Mouse (Mus musculus): Measurements from ENCODE around the gene Lrba. TPM values are rescaled to one million over a fixed set of nuclear protein-coding genes. Genes with fewer than 3 reads are reported as not detected.

Lrba gene
- polyA plus RNA-seq, 1 experiment from 2014 or later = 7.3 TPM

DNA sequence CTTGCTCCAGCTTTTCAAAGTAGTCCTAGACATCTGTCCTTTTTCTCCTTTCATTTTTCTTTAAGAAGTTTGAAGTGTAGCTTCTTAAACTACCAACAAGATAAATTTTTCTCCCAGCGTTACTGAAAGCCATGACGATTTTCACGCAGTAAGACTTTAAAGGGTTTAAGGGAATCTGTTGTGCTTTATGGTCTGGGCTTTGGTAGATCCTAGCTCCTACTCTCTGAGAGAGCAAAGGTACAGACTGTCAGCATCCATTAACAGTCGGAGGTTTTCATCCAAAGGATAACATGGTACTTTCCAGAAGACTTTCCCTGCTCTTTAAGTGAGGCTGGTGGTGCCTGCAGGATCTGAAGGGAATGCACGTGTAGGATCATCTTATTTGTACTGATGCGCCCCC is 544.5 kb downstream of the Lrba start:
- Histone ChIP-seq H3K27me3 (no peaks in the 10 kb centered on the region), H3K4me2 (replicated peaks) (peak overlapping the region; percentile 27; the same call in 1 of the 2 replicates), H3K27ac (peak overlapping the region; percentile 65), H3K9ac (no peak overlapping the region), H3K4me1 (peaks cover 21% of the 10 kb centered on the region), H3K9me3 (no peaks in the 10 kb centered on the region), H3K4me3 (no peak overlapping the region), H3K36me3 (no peaks in the 10 kb centered on the region)
- 45% methylated on average over 6 of the region's 6 CpGs for WGBS
- no peak for ATAC-seq (ENCODE audit: insufficient number of reproducible peaks, insufficient read depth, low FRiP score, low TSS enrichment)

DNA sequence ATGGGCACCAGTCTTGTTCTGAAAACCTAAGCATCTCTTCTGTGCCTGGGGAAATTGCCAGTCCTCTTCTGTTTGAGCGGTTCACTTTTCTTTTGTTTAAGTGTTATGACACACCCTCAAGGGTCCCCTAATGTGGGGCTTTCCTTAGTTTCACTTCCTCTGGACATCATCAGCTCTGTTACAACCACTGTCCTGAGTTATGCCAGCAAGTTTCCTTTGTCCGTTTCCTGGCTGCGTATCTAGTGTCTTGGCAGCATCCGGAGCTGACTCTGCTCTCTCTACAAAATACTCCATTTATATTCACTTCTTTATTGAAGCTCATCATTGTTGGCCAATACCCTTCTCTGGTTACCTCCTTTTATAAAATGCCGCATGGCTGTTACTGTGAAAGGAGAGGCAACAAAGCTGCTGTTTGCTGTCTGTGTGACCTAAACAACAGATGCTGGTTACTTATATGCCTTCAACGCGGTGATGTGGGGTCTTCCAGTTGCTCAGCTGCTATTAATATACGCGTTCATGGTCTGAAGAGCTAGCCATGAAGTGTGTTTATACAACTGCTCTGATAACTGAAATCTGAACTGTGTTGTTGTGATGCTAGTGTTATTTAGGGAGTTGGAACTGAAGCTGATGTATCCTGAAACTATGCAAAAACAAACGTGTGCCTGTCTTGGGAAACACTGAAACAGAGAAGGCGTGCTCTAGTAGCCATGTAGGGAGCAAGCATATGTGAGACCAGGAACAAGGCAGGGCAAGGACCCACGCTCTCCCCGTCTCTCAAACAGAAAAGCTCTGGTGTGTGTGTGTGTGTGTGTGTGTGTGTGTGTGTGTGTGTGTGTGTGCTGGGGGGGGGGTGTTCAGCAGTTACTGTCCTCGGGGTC is 550.3 kb downstream of the Lrba start:
- Histone ChIP-seq H3K4me1 (peaks cover 21% of the 10 kb centered on the region), H3K4me3 (no peak overlapping the region), H3K9me3 (no peaks in the 10 kb centered on the region), H3K4me2 (replicated peaks) (no peak overlapping the region), H3K27me3 (no peaks in the 10 kb centered on the region), H3K27ac (peak overlapping the region; percentile 61), H3K9ac (no peak overlapping the region), H3K36me3 (no peaks in the 10 kb centered on the region)
- WGBS = 56% methylated on average over 14 of the region's 14 CpGs
- no peak for ATAC-seq (ENCODE audit: insufficient number of reproducible peaks, insufficient read depth, low FRiP score, low TSS enrichment)

DNA sequence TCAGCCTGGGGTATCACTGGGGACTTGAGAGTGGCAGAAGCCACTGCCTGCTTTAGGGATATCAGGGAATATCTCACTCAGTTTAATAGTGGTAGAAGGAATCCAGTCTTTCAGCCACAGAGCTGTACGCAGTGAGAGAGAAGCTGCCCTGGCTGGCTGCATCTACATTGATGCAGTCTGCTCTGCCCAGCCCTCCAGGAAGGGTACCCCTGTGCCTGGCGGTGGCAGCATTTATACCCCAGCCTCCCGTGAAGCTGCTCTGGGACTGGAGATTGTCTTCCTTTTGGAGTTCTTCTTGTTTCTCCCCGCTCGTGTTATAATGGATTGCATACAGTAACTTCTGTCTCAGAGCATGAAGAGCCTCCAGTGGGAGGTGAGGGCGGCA is 551.0 kb downstream of the Lrba start:
- H3K9me3 ChIP-seq = no peaks in the 10 kb centered on the region
- H3K4me3 ChIP-seq = no peak overlapping the region
- H3K4me1 ChIP-seq = peaks cover 16% of the 10 kb centered on the region; the same call in 1 of the 2 replicates
- no peaks in the 10 kb centered on the region for H3K27me3 ChIP-seq
- no peaks in the 10 kb centered on the region for H3K36me3 ChIP-seq
- peak overlapping the region; percentile 61 for H3K27ac ChIP-seq
- 86% methylated on average over 6 of the region's 6 CpGs for WGBS
- ATAC-seq (ENCODE audit: insufficient number of reproducible peaks, insufficient read depth, low FRiP score, low TSS enrichment) = no peak
- no peak overlapping the region for H3K9ac ChIP-seq
- no peak overlapping the region for H3K4me2 ChIP-seq (replicated peaks)

GRCm38 (mm10) chr3:86779704-86780103 is 555.2 kb downstream of the Lrba start:
- peaks cover under 1% of the 10 kb centered on the region; the same call in 1 of the 2 replicates for H3K36me3 ChIP-seq
- ATAC-seq (ENCODE audit: insufficient number of reproducible peaks, insufficient read depth, low FRiP score, low TSS enrichment) = 0 out of 2 replicates have a peak, but pooled peaks have one; percentile 13

GRCm38 (mm10) chr3:86784051-86784450 is 559.6 kb downstream of the Lrba start:
- Histone ChIP-seq H3K4me3 (no peak overlapping the region), H3K9ac (no peak overlapping the region), H3K36me3 (peaks cover 4% of the 10 kb centered on the region), H3K27me3 (no peaks in the 10 kb centered on the region), H3K27ac (no peak overlapping the region), H3K4me1 (0 out of 2 replicates have a peak, but pooled peaks cover 10% of the 10 kb centered on the region), H3K9me3 (no peaks in the 10 kb centered on the region), H3K4me2 (replicated peaks) (no peak overlapping the region)
- WGBS = 81% methylated on average over 3 of the region's 3 CpGs
- no peak for ATAC-seq (ENCODE audit: insufficient number of reproducible peaks, insufficient read depth, low FRiP score, low TSS enrichment)

More at GRCm38 (mm10) chr3:86779704-86780103, 555.2 kb downstream of the Lrba start:
- WGBS = 84% methylated on average over 4 of the region's 4 CpGs
- no peaks in the 10 kb centered on the region for H3K27me3 ChIP-seq
- no peak overlapping the region for H3K4me3 ChIP-seq
- no peak overlapping the region for H3K27ac ChIP-seq
- no peaks in the 10 kb centered on the region for H3K9me3 ChIP-seq
- H3K9ac ChIP-seq = no peak overlapping the region
- peaks cover 11% of the 10 kb centered on the region; the same call in 1 of the 2 replicates for H3K4me1 ChIP-seq
- no peak overlapping the region for H3K4me2 ChIP-seq (replicated peaks)

DNA sequence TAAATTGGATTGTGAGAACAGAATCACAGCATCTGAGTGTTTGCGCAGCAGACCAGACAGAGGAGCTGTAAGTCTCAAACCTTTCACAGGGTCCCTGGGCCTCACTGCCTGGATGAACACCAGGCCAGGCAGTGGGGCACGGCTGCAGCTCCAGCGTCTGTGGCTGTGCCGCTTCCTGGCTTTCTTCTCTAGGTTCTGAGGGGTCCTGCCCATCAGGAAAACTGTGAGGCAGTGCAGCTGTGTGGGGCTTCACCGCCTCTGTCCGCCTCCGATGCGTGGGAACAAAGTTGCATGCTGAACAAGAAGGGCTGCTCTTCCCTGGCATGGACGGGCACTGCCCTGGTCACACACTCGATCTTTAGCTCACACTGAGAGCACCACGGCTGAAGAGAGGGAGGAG is 560.5 kb downstream of the Lrba start:
- Histone ChIP-seq H3K4me2 (replicated peaks) (no peak overlapping the region), H3K27ac (no peak overlapping the region), H3K36me3 (peaks cover 4% of the 10 kb centered on the region), H3K27me3 (no peaks in the 10 kb centered on the region), H3K4me3 (no peak overlapping the region), H3K4me1 (0 out of 2 replicates have a peak, but pooled peaks cover 11% of the 10 kb centered on the region), H3K9ac (no peak overlapping the region), H3K9me3 (no peaks in the 10 kb centered on the region)
- WGBS = 72% methylated on average over 11 of the region's 11 CpGs
- ATAC-seq (ENCODE audit: insufficient number of reproducible peaks, insufficient read depth, low FRiP score, low TSS enrichment) = no peak

DNA sequence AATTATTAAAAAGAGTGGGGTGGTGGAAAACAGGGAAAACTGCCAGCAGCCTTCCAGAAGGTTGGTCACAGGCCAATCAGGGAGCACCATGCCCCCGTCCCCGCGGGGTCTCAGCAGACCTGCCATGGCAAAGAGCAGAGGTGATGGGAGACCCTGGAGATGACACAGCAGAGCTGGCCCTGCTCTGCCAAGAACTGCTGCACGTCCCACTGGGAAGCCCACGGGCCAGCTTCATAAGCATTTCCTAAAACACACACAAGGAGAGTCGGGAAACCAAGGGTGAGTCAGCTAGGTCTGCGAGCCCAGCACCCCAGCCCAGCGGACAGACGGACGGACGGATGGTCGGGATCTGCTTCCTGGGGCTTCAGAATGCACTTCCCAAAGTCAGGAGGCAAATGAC is 561.8 kb downstream of the Lrba start:
- no peaks in the 10 kb centered on the region for H3K27me3 ChIP-seq
- no peak overlapping the region for H3K27ac ChIP-seq
- H3K4me3 ChIP-seq = no peak overlapping the region
- no peaks in the 10 kb centered on the region for H3K9me3 ChIP-seq
- no peak overlapping the region for H3K4me2 ChIP-seq (replicated peaks)
- H3K4me1 ChIP-seq = 0 out of 2 replicates have a peak, but pooled peaks cover 11% of the 10 kb centered on the region
- WGBS = 88% methylated on average over 12 of the region's 12 CpGs
- ATAC-seq (ENCODE audit: insufficient number of reproducible peaks, insufficient read depth, low FRiP score, low TSS enrichment) = no peak
- H3K9ac ChIP-seq = no peak overlapping the region
- peaks cover 4% of the 10 kb centered on the region for H3K36me3 ChIP-seq

DNA sequence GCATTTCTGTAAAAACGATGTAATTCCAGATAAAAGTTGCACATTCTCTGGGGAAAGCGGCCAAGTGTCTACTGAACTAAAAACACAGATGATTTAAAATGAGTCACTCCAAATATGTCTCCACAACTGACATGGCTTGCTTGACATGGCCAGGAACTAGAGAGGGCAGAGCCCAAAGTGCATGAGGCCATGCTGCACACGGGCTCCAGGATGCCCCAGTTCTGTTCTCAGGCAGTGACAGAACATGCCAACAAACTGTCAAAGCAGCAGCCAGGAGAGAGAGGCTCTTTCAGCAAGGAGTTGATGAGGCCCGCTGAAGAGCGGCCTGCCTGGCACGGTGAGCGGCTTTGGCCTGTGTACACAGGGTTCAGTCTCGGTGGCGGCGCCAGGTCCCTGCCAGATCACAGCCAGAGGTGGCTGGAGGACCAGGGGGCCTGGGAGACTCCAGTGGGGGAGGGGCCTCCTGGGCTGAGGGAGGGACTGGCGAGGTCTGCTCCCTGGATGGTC is 562.4 kb downstream of the Lrba start:
- WGBS = 56% methylated on average over 11 of the region's 11 CpGs
- Histone ChIP-seq H3K27me3 (no peaks in the 10 kb centered on the region), H3K4me3 (no peak overlapping the region), H3K4me1 (0 out of 2 replicates have a peak, but pooled peaks cover 11% of the 10 kb centered on the region), H3K9me3 (no peaks in the 10 kb centered on the region), H3K4me2 (replicated peaks) (no peak overlapping the region), H3K9ac (peak overlapping the region; percentile 19; the same call in 1 of the 2 replicates), H3K36me3 (peaks cover 8% of the 10 kb centered on the region), H3K27ac (no peak overlapping the region)
- ATAC-seq (ENCODE audit: insufficient number of reproducible peaks, insufficient read depth, low FRiP score, low TSS enrichment) = no peak

DNA sequence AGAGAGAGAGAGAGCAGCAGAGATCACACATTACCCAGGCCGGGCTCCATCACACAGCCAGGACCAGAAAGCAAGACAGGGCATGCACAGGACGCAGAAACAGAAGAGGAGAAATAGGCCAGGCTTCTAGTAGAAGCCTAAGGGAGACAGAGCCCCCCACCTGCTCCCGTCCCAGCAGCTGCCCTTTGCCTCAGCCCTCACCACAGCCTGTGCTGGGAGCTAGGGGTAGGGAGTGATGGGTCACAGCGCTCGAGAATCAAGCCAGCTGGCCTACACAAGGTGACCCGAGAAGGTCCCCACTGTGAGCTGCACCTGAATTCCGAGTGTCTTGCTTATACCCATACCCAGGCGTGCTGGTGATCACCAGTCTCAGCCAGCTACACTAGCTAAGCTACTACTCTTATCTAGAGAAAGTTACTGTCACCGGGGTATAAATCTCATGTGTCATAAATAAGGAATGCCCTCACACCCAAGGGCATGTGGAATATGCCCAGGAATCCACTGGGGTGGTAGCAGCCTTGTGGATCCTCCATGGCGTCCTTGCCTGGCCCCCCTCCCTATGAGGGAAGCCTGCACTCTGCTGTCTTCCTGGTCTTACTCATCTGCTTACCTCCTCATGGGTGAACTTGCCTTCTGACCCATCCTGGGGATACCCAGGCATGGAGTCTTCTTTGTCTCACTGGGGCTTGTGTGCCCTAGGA is 563.1 kb downstream of the Lrba start:
- Histone ChIP-seq H3K4me2 (replicated peaks) (no peak overlapping the region), H3K9me3 (no peaks in the 10 kb centered on the region), H3K27me3 (no peaks in the 10 kb centered on the region), H3K36me3 (peaks cover 10% of the 10 kb centered on the region), H3K27ac (no peak overlapping the region), H3K9ac (no peak overlapping the region), H3K4me1 (0 out of 2 replicates have a peak, but pooled peaks cover 11% of the 10 kb centered on the region), H3K4me3 (no peak overlapping the region)
- ATAC-seq (ENCODE audit: insufficient number of reproducible peaks, insufficient read depth, low FRiP score, low TSS enrichment) = no peak
- 71% methylated on average over 10 of the region's 10 CpGs for WGBS

- Histone ChIP-seq H3K27me3 (no peaks in the 10 kb centered on the region), H3K9me3 (no peaks in the 10 kb centered on the region), H3K36me3 (peaks cover 11% of the 10 kb centered on the region), H3K9ac (no peak overlapping the region), H3K4me3 (no peak overlapping the region), H3K27ac (peak overlapping the region; percentile 20; the same call in 1 of the 2 replicates), H3K4me1 (0 out of 2 replicates have a peak, but pooled peaks cover 11% of the 10 kb centered on the region), H3K4me2 (replicated peaks) (no peak overlapping the region; the same call in 1 of the 2 replicates)
- no peak for ATAC-seq (ENCODE audit: insufficient number of reproducible peaks, insufficient read depth, low FRiP score, low TSS enrichment)
- 39% methylated on average over 6 of the region's 6 CpGs for WGBS
These were observed 564.2 kb downstream of the Lrba start for GRCm38 (mm10) chr3:86788711-86789110.

DNA sequence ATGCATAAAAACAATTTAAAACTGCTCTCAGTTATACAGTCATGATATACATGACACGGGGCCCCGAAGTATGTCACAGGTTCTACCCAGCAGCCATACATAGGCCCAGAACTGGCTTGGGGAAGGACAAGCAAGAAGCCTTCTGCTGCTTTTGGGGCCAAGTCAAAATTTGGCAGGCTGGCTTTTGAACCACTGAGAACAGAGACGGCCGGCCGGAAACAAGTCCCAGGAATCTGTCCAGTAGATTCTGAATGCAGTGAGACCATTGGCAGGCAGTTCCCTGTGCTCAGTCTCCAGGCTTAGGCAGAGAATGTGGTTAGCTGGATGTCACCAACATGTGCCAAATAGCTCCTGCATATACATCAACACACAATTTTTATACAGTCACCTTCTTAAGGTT is 565.3 kb downstream of the Lrba start:
- H3K27ac ChIP-seq = no peak overlapping the region
- no peaks in the 10 kb centered on the region for H3K9me3 ChIP-seq
- WGBS = 82% methylated on average over 5 of the region's 5 CpGs
- no peak for ATAC-seq (ENCODE audit: insufficient number of reproducible peaks, insufficient read depth, low FRiP score, low TSS enrichment)
- H3K4me1 ChIP-seq = 0 out of 2 replicates have a peak, but pooled peaks cover 11% of the 10 kb centered on the region
- H3K4me3 ChIP-seq = no peak overlapping the region
- H3K36me3 ChIP-seq = peaks cover 11% of the 10 kb centered on the region
- no peak overlapping the region for H3K9ac ChIP-seq
- H3K27me3 ChIP-seq = no peaks in the 10 kb centered on the region
- no peak overlapping the region for H3K4me2 ChIP-seq (replicated peaks)

All from embryonic facial prominence, embryonic 12.5 days (tissue).